Mouse (Mus musculus): ENCODE data around the gene Sipa1l1.

The Sipa1l1 gene

DNA sequence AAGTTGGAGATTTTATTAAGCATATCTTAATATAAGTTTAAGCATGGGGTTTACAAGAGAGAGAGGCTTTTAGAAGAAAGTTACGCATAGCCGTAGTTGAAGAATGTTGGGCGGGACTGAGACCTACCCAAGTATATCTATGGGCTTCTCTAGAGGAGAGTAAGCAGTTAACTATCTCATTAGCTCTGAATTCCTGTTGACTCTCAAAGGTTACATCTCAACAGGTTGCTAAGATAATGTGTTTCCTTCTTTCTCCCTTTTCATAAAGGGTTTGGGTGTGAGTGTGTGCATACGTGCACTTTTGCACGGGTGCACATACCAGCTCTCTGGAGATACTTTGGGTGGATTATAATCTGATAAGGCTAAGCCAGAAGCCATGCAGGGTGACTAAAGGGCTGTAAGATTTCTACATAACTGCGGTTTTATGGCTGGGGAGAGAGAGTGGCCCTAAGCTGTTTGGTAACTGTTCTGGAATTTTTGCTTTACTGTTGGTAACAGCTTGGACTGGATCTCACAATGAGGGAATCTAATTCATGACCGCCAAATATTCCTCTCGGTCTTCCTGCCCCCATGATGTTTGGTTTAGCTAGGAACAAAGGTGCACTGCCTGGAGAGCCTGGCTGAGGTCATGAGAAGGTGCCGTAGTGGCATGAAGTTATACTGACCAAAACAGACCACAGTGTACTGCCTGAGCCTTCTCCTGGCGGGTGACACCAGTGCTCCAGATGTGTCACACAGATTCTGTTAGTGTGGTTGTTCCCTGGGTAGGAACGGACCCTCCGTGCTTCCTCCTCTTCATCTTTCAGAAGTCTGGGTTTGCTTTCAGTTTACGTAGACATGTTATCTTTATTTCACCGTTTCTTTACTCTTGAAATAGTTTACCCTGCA, 78.5 kb downstream of the Sipa1l1 start:
- no peak for DNase-seq (ENCODE audit: low read depth, low spot score)

DNA sequence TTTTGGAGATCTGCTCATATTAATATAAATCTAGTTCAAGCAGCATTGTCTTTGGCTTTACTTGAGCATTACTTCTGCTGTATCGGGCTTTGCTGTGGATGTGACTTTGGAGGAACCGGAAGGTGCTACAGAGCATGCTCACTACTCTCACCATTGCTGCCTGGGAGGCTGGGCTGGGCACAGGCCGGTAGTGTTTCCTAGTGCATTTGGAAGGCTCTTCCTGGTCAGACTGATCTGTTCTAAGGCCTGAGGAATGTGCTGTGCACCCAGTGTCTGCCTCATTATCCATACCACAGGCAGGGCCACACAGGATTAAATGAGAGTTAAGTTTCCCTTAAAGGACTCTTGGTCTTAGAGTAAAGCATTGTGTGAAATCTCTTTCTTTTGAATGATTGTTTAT, 79.4 kb downstream of the Sipa1l1 start:
- DNase-seq (ENCODE audit: low read depth, low spot score), result no peak

DNA sequence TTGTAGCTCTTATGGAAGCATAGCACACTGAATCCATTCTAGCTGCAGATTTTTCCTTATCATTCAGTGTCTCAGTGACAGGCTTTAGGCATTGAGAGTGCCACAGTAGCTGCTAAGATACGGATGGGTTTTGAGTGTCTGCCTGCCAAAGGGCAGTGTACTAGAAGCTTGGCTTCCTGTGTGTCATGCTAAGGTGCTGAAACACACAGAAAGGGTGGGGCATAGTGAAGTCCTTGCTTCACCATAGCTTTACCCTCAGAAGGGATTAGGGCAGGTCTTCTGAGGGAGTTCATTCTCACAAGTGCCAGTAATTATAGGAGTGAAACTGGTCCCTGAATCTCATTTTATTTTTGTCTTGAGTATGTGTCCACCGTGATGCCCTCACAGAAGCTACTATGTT, 82.2 kb downstream of the Sipa1l1 start:
- no peak for DNase-seq (ENCODE audit: low read depth, low spot score)

DNA sequence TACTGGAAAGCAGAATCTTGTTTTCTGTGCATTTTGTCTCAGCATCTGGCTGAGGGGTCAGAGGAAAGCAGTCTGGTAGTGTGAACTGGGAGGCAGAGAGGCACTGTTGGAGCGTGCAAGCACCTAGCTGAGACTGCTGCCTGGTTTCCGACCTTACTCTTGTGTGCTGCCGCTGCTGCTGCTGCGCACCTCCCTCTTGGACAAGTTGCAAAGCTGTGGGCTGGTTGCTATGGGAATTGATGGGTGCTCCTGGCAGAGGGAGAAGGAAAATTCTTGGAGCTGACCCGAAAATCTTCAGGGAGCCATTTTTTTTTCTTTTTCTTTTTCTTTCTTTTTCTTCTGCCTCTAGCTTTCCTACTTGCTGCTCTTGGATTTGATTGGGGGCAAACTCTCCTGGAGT, 85.0 kb downstream of the Sipa1l1 start:
- no peak for DNase-seq (ENCODE audit: low read depth, low spot score)

DNA sequence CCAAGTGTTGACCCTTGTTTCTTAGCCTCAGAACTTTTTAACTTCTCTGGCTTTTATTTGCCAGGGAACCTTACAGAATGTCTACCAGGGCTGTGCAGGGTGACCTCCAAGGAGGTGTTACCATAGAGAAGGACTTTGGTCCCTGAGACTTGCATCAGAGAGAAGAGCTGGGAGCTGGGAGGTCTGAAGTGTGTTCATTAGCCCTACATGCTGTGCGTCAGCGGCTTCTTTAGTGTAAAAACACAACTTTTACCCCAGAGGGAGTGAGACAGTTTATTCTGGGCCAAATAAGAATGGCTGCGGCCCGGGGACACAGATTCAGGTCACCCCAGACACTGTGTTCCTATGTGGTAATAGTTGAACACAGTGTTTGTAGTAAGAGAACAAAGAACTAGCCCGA, 86.9 kb downstream of the Sipa1l1 start:
- no peak for DNase-seq (ENCODE audit: low read depth, low spot score)

DNA sequence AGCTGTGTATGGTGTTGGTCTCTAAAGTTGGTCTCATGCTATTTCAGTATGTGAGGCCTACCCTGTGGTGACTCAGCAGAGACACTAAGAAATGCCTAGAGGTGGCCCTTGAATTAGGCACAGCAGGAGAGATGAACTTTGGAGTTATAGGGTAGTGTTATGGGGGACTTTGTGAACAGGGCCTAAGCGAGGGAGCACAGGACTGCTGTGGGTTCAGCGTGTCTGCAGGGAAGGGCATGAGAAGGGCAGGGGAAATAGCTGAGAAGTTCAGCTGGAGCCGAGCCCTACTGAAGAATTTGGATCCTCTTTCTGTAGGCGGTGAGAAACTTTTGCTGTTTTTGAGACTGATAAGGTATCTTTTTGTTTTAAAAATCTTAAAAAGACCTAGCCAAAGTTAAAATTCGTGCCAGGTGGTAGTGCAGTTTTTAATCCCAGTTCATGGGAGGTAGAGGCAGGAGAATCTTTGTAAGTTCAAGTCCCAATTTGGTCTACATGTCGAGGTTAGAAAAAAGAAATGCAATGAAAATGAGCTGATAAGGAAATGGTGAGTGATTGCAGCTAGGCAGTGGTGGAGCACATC, 87.9 kb downstream of the Sipa1l1 start:
- DNase-seq (ENCODE audit: low read depth, low spot score), result no peak

DNA sequence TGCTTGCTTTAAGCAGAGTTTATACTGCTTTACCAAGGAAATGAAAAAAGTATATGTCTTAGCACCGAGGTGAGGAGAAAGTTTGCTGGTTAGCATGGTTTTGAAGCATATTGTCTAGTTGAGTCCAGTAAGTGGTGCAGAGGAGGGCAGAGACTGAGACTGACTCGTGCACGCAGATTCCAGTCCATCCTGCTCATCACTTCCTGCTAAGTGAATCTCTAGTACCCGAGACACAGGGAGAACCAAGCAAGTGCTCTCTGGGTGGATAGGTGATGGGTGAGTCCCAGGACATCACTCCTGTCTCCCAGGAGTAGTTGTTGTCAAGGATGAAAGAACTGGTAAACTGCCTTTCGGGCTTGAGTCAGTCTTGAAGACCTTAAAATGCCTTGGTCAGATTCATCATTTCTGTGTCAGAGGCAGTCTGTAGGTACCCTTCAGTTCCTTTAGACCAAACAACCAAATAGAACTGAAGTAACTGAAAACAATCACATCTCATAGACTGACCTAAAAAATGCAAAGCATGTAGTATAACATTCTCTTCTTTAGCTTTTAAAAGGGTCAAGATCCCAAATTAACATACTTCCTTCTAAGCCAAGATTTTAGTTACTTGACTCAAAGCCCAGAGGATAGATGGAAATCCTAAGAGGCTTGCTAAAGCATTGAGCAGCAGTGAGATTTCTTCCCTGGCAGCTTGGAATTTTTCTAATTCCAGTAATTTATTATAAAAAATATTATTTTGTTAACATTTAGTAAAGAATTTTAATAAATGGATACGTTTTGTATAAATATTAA, 89.1 kb downstream of the Sipa1l1 start:
- no peak for DNase-seq (ENCODE audit: low read depth, low spot score)

DNA sequence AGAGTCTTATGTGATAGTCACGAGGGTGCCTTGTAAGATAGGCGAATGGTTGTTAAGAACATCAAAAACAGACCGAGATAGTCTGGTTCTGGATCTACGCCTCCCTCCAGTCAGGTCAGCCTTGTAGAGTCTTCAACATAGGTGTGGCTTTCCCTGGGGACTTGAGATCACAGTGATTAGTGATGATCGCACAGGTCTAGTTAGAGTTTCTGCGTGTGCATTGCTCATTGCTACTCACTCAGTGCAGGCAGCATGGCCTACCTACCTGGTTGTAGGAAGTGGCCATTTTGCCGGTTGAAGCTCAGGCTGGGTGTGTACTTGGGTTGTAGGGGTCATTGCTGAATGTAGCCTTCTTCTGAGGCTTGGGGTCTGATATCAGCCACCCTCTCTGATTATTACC, 94.3 kb downstream of the Sipa1l1 start:
- no peak for DNase-seq (ENCODE audit: low read depth, low spot score)

DNA sequence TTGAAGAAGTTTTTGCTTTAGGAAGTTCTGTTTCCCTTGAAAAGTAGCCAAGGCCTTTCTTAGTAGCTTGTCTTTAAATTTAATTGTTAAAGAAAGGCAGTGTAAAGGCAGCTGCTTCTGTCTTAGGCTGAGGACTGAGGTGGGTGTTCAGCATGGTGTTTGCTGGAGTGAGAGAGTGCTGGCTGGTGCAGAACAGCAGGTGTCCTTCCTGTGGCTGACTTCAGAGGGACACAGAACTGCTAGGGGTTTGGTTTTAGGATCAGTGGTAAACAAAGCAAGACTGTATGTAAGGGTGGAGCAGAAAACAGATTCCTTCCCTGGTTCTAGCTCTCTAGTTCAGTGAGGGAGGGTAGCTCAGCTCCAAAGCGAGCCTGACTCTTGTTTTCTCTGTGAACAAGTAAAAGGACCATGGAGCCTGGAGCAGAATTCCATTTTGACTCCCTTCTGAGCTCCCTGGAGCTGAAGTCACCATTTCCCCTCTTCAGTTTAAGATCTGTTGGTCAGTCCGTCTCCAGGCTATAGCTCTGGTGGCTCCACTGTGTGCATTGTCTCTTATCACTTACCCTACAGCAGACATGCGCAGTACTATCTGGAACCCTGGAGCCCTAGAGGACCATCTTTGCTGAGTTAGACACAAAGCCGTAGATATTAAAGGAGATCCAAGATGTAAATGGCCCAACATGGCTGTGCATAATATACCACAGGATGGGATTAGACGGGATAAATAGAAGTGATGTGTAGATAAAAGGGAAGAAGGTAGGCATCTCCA, 95.1 kb downstream of the Sipa1l1 start:
- no peak for DNase-seq (ENCODE audit: low read depth, low spot score)

DNA sequence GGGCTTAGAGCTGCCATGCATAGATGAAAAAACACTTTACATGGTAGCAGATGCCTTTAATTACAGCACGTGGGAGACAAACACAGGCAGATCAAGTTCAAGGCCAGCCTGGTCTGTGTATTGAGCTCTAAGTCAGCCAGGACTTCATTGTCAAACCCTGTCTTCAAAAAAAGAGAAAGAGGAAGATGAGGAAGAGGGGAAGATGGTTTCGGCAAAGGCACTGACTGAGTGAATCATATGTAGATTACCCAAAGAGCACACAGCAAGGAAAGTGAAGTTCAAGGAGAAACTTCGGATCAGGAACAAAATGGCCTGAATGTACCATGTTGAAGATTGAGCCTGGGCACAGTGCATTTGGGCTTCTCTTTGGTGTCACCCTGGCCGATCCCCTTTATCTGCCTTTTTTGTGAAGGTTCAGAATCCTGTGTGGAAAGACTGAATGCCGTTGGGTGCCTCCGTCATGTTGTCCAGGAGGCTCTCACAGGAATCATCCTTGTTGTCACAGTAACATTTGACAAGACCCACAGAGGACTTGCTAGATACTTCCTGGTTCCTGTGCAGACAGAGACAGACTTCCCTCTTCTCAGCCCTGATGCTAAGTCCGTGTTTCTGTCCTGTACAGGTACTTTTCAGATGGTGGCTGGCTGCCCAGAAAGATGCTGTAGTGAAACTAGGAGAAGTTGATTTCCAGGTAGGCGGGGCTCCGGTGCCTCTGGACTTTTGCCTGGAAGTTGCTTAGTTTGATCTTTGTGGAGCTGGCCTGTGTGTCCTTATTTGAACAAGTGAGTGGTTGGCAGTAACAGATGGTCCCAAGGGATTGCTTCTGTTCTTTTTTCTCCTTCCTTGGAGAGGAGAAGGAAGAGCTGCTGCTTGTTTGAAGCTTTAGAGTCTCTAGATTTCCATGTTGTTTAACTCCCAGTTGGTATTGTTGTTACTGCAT, 96.5 kb downstream of the Sipa1l1 start:
- DNase-seq (ENCODE audit: low read depth, low spot score), result no peak

DNA sequence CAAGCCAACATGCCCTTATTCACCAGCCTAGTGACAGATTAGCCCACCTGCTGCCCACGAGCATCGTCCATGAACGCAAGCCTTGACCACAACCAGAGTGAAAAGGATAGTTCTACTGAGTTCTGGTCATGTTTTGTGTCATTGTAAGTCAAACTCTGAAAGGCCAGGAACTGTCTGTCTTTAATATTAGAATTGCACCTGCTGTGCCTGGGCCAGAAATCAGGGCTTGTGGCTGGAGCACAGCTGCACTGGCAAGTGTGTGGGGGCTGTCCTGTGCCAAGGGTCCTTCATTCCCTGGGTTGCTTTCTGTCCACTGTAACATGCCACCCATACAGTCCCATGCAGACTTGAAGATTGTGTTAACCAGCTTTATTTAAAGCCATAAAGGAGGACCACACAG, 102.3 kb downstream of the Sipa1l1 start:
- DNase-seq (ENCODE audit: low read depth, low spot score), result no peak

DNA sequence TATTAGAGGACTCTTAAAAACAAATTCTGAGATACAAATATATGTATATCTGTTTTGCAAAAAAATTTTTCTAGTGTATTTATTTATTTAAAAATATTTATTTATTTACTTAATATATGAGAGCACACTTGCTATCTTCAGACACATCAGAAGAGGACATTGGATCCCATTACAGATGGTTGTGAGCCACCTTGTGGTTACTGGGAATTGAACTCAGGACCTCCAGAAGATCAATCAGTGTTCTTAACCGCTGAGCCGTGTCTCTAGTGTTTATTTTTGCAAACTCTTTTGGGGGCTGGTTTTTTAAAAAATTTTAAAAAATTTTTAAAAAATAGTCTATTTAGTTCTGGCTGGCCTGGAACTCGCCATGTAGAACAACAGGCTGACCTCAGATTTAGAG, 104.4 kb downstream of the Sipa1l1 start:
- DNase-seq (ENCODE audit: low read depth, low spot score), result no peak

DNA sequence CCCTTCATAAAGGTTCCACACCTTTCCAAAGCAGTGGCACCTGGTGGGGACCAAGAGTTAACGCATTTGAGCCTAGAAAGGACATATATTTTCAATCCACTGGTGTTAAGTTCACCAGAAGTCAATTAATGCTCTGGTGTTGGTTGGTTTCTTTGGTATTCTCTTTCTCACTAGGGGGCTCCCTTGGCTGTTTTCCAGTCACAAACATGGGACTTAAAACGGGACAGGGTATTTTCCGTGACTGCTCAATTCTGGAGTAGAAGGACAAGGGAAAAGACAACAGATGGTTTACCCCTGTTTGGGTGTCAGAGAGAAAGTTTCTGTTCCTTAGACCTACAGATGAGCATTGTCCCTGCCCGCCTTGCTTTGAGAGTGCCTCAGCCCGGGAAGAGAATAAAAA, 105.5 kb downstream of the Sipa1l1 start:
- DNase-seq (ENCODE audit: low read depth, low spot score), result no peak

DNA sequence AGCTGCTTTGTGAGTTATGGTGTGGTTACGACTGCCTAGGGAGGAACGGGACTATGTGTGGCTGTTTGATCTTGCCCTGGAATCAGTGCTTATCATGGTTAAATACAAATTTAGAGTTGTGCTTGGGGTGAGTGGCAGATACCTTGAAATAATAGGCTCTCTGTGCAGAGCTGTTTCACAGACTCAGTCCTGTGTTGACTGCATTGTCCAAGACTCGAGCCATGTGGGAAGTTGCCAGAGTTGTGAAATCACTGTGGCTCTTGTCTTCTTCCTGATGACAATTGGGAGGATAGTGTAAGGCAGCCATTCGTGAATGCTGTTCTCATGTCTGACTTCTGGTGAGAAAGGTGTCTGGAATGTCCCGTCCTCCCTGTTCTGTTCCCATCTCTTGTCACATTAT, 106.6 kb downstream of the Sipa1l1 start:
- DNase-seq (ENCODE audit: low read depth, low spot score), result no peak

DNA sequence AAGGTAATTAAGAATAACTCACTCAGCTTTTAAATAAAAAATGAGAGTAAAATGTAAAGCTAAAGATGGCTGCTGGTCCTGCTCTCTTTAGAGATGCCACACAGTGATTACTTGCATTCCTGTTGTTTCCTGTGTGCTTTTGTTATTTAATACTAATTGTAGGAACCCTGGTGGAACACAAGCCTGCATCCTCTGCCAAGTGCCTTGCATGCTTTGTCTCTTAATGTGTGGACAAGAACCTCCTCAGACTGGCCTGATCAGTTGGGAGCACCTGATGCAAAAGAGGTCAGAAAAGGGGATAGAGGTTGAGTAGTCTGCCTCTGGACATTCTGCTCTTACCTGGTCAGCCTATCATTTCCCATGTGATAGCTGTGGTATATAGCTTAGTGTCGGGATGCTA, 107.5 kb downstream of the Sipa1l1 start:
- DNase-seq (ENCODE audit: low read depth, low spot score), result no peak

DNA sequence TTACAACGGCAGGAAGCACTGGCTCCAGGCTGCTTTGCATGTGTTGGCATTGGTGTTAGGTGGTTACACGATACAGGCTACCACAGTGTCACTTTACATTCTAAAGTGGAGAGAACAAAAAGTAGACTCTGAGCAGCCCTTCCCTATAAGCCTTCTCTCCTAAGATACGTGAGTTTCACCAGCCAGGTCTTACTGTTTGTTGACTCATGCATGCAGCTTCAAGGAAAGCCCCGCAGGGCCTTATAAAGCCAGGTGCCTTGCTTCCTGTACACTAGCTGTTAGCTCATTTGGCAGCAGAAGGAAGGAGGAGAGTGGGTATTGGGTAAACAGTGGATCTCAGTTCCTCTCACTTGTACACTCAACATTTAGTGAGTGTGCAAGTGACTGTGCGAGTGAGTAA, 115.5 kb downstream of the Sipa1l1 start:
- peak; percentile 51 for DNase-seq (ENCODE audit: low read depth, low spot score)

DNA sequence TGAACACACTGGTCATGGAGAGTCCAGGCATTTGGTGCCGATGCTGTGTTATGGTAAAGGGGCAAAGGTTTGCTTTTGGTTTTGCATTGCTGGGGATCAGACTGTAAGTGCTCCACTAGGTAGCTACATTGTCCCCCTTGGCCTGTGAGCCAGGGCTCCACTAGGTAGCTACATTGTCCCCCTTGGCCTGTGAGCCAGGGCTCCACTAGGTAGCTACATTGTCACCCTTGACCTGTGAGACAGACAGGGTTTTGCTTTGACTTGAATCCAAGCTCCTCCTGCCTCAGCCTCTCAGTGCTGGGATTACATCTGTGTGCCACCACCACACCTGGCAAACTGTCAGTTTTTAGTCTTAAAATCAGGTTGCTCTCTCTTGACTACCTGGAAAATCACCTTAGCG, 115.9 kb downstream of the Sipa1l1 start:
- DNase-seq (ENCODE audit: low read depth, low spot score), result no peak

DNA sequence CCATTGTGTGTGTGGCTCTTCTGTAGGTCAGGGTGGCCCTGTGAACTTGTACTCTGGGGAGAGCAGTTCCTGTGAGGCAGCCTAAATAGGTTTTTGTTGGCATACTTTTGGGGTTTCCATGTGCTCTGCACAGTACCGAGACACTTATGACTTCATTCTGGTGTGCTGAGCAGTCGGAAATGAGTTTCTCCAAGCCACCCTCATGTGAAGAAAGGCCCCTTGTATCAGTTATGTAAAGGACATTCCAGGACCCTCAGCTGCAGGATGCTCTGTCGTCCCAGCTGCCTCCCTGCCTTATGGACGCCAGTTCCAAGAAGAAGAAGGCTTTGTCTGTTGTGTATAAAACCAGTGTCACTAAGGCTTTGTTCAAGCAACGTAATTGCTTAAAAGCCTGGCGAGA, 116.9 kb downstream of the Sipa1l1 start:
- no peak for DNase-seq (ENCODE audit: low read depth, low spot score)

DNA sequence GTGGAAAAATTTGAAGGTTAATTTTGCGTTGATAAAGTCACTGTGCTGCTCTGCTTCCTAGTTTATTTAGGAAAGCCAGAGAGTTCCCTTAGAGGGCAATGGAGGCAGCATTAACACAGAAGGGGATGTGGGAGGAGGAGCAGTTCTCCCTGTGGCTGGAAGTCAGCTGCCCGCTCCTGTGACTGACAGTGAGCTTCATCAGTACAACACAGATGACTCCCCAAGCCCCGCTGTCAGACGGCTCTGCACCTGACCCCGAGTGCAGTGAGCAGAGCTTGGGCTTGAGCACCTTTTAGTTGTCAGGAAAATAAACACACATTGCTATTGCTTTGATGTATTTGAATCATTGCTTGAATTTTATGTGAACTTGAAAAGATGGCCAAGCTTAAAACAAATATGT, 117.7 kb downstream of the Sipa1l1 start:
- no peak for DNase-seq (ENCODE audit: low read depth, low spot score)

DNA sequence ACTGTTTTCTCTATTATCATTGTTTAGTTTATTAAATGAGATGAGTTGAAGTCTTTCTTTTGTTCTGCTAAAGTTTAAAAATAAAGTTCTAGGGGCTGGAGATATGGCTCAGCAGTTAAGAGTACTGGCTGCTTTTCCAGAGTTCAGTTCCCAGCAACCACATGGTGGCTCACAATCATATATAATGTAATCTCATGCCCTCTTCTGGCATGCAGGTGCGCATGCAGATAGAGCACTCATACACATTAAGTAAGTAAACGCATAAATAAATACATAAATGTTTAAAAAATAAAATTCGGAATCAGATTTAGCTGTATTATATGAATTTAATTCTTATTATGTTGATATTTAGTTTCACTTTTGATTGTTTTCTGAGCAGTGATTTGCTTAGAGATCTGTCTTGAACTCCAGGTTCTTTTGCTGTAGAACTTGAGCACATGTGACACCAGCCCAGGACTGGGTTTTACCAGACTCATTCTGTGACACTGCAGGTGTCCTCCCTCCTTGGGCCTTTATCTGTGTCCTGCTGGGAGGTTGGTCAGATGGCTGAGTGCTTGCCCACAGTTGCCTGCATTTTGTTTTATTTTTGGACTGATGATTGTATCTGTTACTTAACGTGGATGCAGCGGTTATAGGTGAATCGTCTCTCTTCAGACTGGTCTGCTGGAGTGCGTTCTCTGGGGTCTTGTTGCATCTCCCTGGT, 124.6 kb downstream of the Sipa1l1 start:
- no peak for DNase-seq (ENCODE audit: low read depth, low spot score)

Measured in CD4-positive helper T cell, adult 2 months (primary cell).